Mouse (Mus musculus): Measurements from ENCODE around the gene Itgb4.

The Itgb4 gene

GRCm38 (mm10) chr11:116043286-116043685 is 68.8 kb downstream of the Itgb4 start:
- POLR2A ChIA-PET: interaction anchor here in 3 of 4 experiments (0.5 to 14.0 kb wide), 11 partner anchors 10 to 436 kb away, joined by 3 to 134 read pairs (median 6); partner anchors contain the start of gene Unk (in 3 of the 3)
- CTCF ChIA-PET: interaction anchor here in 2 of 4 experiments (0.6 to 0.7 kb wide), 4 partner anchors 56 to 162 kb away, joined by 3 to 16 read pairs (median 4); no protein-coding TSS in a partner anchor

- ChIA-PET CTCF (interaction anchor here in 1 of 4 experiments (0.7 kb wide), 1 partner anchor 10 kb away, joined by 3 read pairs; no protein-coding TSS in a partner anchor), POLR2A (interaction anchor here in 2 of 4 experiments (1.1 to 14.0 kb wide), 10 partner anchors 8 to 170 kb away, joined by 3 to 134 read pairs (median 16); partner anchors contain the start of genes Unk (in 2 of the 2), Recql5 (in 1 of the 2) and Sap30bp (in 1 of the 2))
These were observed 70.7 kb downstream of the Itgb4 start for GRCm38 (mm10) chr11:116045173-116045572.

- ChIA-PET CTCF (interaction anchor here in 2 of 4 experiments (0.6 to 1.1 kb wide), 3 partner anchors 13 to 406 kb away, joined by 3 to 4 read pairs (median 3); no protein-coding TSS in a partner anchor), POLR2A (interaction anchor here (0.7 to 7.1 kb wide), 13 partner anchors 8 to 57 kb away, joined by 3 to 56 read pairs (median 6); partner anchors contain the start of gene Unk (in 1 of the 4))
These were observed 75.1 kb downstream of the Itgb4 start for GRCm38 (mm10) chr11:116049610-116050009.

GRCm38 (mm10) chr11:116050196-116050595 is 75.7 kb downstream of the Itgb4 start:
- CTCF ChIA-PET: interaction anchor here in 2 of 4 experiments (0.6 to 1.7 kb wide), 2 partner anchors 8 to 407 kb away, joined by 3 to 5 read pairs; no protein-coding TSS in a partner anchor

GRCm38 (mm10) chr11:116053510-116054229 is 79.2 kb downstream of the Itgb4 start:
- ChIA-PET CTCF (no interaction called here), POLR2A (interaction anchor here (0.6 to 7.1 kb wide), 17 partner anchors 11 to 275 kb away, joined by 3 to 56 read pairs (median 3); partner anchors contain the start of gene Unk (in 1 of the 4))

More at GRCm38 (mm10) chr11:116050196-116050595, 75.7 kb downstream of the Itgb4 start:
- POLR2A ChIA-PET: interaction anchor here in 2 of 4 experiments (0.7 to 7.1 kb wide), 11 partner anchors 10 to 40 kb away, joined by 3 to 56 read pairs (median 7); partner anchors contain the start of gene Unk (in 1 of the 2)

GRCm38 (mm10) chr11:116055873-116056272 is 81.4 kb downstream of the Itgb4 start:
- ChIA-PET POLR2A (interaction anchor here in 2 of 4 experiments (0.5 to 8.4 kb wide), 4 partner anchors 23 to 35 kb away, joined by 3 to 81 read pairs (median 4); no protein-coding TSS in a partner anchor), CTCF (interaction anchor here in 1 of 4 experiments (0.6 to 1.0 kb wide), 2 partner anchors 11 kb away, joined by 3 to 4 read pairs; no protein-coding TSS in a partner anchor)

- POLR2A ChIA-PET: interaction anchor here (0.7 to 8.4 kb wide), 22 partner anchors 8 to 49 kb away, joined by 3 to 81 read pairs (median 4); partner anchors contain the start of gene Unc13d (in 1 of the 4)
These were observed 82.8 kb downstream of the Itgb4 start for GRCm38 (mm10) chr11:116057237-116057881.

More at GRCm38 (mm10) chr11:116057237-116057881, 82.8 kb downstream of the Itgb4 start:
- CTCF ChIA-PET: interaction anchor here in 3 of 4 experiments (0.5 to 1.2 kb wide), 4 partner anchors 19 to 450 kb away, joined by 3 to 6 read pairs (median 3); no protein-coding TSS in a partner anchor

Data from embryonic stem cell, embryonic (primary cell).